Mouse (Mus musculus): ENCODE measurements at regions not wholly inside any gene's neighbourhood (a gene's known extent, or its start where the extent isn't known, plus 50 kb on each side); places are given as distances from the start of the nearest gene placed in this dataset.
"Not testable (repeated sequence)": the region's sequence is repeated elsewhere in the genome, so short reads cannot be mapped to it uniquely, and the experiment has no call there.

DNA sequence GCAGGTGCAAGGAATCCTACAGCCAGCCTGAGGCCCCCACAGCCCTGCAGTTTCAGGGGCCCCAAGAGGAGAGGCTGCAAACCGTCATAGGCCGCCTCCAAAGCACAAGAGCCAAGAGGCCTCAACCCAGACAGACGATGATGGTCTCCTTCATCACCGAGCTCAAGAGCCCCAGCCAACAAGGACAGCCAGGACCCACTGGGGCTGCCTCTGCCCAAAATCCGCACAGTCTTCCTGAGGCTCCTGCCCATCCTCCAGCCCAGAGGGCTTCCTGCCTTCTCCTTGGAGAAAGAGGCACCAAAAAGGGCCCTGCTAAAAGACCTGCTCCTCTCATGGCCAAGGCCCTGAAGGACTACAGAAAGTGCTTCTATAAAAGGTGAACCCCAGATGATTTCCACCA, 112.3 kb downstream of the Nus1 start:
- DNase-seq = not testable (repeated sequence)

DNA sequence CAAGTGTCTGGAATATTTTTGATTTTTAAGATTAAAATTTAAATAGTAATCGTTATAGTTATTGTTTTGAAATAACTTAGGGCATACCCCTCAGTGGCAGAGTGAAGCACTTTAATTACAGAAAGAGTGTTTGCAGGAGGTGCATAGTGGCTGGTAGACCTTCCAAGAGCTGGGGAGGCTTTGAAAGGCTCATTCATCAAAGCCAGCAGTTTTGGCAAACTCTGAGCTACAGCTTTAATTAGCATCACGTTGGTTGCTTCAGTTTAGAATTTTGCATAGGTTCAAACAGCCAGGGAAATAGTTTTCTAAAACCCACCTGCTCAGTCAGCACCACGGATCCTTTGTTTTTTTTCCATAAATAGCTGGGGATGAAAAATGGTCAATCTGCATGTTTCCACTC, 113.5 kb downstream of the Nus1 start:
- no peak for DNase-seq

DNA sequence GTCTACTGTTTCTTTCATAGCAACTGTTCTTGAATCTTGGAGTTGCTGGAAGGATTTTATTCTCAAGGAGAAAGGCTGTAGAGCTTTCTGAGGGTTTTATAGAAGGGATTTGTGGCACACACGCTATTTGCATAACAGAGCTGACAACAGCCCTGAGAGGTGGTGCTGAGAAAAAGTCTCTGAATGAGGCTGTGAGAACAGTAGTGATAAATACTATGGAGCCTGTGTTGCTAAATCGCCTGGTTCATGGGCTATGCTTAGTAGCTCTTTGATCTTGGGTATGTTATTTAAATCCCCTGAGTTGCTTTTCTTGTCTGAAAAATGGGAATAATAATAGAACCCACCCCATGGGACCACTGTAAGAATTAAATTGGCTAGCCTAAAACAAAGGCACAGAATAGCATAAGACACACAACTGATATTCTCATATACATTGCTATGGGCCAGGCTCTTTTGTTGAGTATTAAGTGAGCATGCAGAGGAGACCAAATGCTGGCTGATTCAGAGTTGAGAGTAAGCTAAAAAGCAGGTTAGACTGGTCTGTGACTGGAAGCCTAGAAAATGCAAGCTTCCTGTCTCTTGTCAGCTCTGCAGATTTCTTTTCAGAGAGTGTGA, 116.0 kb downstream of the Nus1 start:
- DNase-seq = no peak

DNA sequence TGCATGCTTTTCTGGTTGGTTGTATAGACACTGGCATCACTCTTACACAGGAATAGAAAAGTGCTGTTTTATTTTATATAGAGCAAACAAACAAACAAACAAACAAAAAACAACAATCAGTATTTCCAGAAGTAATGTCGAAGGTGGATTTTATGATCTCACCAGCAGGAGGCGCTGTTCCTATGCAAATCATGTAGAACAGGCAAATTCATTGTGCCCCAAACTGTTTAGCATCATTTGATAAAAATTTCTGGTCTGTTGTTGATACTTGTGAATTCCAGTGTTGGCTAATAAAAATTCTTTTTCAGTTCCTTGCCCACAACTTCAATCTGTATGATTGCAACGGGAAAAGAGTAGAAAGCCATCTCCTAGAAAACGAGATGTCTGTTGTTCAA, 116.5 kb downstream of the Nus1 start:
- peak in 1 of 2 experiments; percentile 25 for DNase-seq

DNA sequence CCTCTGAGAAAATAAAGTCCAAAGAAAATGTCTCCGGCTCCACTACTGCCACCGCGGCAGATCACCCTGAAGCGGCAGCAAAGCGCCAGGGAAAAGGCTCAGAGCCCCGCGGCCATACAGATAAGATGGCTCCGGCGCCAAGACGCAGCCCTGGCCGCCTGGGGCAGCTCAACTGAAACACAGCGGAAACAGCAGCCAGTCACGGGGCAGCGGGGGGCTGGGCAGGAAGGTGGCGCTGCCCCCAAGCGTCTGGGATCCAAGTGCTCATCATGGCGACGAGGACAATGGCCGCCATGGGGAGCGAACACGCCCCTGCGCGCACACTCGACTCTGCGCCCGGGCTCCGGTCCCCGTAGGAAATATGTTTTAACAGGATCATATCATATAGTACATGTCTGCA, 128.2 kb downstream of the Nus1 start:
- DNase-seq = no peak

DNA sequence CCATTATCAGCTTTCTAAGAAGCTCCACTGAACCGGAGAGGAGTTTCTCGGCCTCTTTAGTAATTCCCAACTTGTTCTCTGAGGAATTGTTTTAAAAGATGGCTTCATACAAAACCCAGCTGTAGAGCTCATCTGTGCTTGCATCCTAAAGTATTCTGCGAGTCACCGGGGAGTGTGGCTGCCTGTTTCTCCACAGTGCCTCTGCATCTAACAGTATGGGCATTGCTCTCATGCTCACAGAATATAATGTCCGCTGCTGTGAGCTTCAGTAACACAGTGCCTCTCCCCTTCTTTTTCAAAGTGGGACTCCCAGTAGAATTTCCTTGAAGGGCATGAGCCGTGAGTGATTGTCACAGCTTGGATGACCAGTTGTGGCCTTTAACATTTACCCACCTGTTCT, 113.0 kb upstream of the Slc35f1 start:
- DNase-seq = no peak

DNA sequence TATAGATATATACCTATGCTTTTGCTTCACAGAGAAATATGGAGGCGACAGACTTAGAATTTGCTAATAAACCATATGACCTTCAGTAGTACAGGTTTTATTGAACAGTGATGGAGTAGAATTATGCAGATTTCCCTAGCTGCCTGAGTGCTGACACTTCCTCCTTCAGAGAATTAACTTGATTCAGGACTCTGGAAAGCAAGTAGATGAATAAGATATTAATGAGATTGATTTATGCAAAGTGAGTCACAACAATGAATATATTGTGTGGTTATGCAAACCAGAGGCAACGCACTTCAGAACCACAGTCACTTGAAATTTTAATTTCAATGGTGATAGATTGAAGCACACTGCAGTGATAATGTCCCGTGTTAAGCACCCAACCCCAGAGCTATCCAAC, 112.5 kb upstream of the Slc35f1 start:
- DNase-seq = no peak

DNA sequence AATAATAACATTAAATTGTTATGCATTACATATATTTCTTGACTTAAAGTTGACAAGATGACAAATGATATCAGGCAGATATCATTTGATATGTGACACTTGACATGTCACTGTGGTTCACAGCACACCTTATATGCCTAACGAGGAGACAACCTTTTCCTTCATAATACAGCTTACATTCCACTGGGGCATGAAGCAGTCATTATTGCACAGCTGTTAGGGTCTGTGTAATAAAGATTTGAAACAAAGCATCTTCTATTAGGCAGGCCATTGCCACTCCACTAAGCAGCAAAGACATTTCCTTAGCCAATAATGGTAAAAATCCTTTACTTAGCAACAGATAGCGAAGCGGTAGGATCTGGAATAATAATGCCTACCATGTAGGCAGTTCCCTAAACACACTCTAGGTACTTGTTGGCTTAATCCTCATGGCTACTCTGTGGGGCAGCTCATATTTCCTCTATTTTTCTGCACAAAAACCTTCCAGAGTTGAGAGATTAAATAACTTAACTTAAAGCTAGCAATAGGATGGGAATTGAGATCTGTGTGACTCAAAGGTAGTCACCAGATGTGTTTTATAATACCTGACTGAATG, 112.0 kb upstream of the Slc35f1 start:
- DNase-seq = no peak

DNA sequence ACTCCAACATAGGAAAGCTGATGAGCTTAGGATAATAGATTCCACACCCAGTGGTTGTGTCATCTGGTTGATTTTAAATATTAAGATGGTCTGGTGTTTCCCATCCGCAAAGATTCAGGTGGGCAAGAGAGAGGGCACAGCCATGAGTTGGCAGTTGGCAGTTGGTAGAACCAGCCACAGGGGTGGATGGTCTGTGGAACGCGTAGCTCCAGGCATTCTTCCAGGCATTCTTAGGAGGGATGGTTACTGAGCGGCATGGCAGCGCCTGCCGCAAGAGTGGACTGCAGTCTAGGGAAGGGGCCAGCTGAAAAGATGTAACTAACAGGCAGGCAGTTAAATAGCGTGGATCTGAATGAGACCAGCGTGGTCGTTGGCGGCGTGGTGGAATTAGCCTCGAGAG, 96.6 kb upstream of the Slc35f1 start:
- no peak for DNase-seq

Measured in kidney, adult 8-10 months (tissue).